Mouse (Mus musculus) liver, embryonic 11.5 days (tissue): ENCODE data around the gene Map4k3. TPM values are rescaled to one million over a fixed set of nuclear protein-coding genes. Genes with fewer than 3 reads are reported as not detected.
"Not testable (repeated sequence)": the region's sequence is repeated elsewhere in the genome, so short reads cannot be mapped to it uniquely, and the experiment has no call there.

Experiments used
- ATAC-seq: fragments of 200-750 bp; cut with Nextera tagmentation; replicated peaks from 2 replicates; pipeline ENCODE4 v1.8.0; 2017; ENCODE audit warnings: moderate number of reproducible peaks, mild to moderate bottlenecking, moderate TSS enrichment, moderate library complexity; ENCODE audit not compliant: low FRiP score
- DNase-seq: peaks from one replicate; pipeline ENCODE4 v3.0.0-alpha.2; 2017; ENCODE audit warnings: low spot score
- H3K27ac ChIP-seq: fragments of 300-500 bp; sonication (generic); 2 replicates; pipeline ENCODE4 v1.5.1; 2014; ENCODE audit warnings: mild to moderate bottlenecking, low read depth, low read length, control low read depth
- H3K27me3 ChIP-seq: fragments of 300-500 bp; sonication (generic); replicated peaks from 2 replicates; pipeline ENCODE4 v1.6.1; 2014; ENCODE audit warnings: low read length, mixed read lengths; ENCODE audit not compliant: control insufficient read depth, insufficient read depth
- H3K36me3 ChIP-seq: fragments of 300-500 bp; sonication (generic); 2 replicates; pipeline ENCODE4 v1.6.1; 2014; ENCODE audit warnings: mild to moderate bottlenecking, low read length, moderate library complexity, mixed read lengths; ENCODE audit not compliant: control insufficient read depth, insufficient read depth
- H3K4me1 ChIP-seq: fragments of 300-500 bp; sonication (generic); replicated peaks from 2 replicates; pipeline ENCODE4 v1.6.1; 2014; ENCODE audit warnings: low read length, mixed read lengths; ENCODE audit not compliant: control insufficient read depth, insufficient read depth
- H3K4me2 ChIP-seq: fragments of 300-500 bp; sonication (generic); 2 replicates; pipeline ENCODE4 v1.6.1; 2014; ENCODE audit warnings: mild to moderate bottlenecking, control low read depth, moderate library complexity
- H3K4me3 ChIP-seq: fragments of 300-500 bp; sonication (generic); 2 replicates; pipeline ENCODE4 v1.5.1; 2014; ENCODE audit warnings: low read depth, low read length, control low read depth
- H3K9ac ChIP-seq: fragments of 300-500 bp; sonication (generic); 2 replicates; pipeline ENCODE4 v1.6.1; 2014; ENCODE audit warnings: low read depth, low read length, control low read depth
- H3K9me3 ChIP-seq: fragments of 300-500 bp; sonication (generic); 2 replicates; pipeline ENCODE4 v1.6.1; 2016; ENCODE audit warnings: low read length, inconsistent platforms, mixed read lengths; ENCODE audit not compliant: control insufficient read depth
- WGBS: fragments of 180-500 bp; shearing (Covaris S2); extraction: QIAGEN DNeasy Blood & Tissue Kit; methylation state at CpG from one replicate; pipeline ENCODE4 v1.1.7; 2014; 5-methylcytosine and 5-hydroxymethylcytosine counted together
- polyA plus RNA-seq: library from polyadenylated mRNA; unstranded; fragments of >200 nt; fragmentation: Nextera tagmentation; extraction: Ambion mirVana; gene quantifications from 2 replicates; pipeline ENCODE4 v1.2.1, GENCODE M21; 2014

The Map4k3 gene
- polyA plus RNA-seq, 1 experiment from 2014 or later, result 9.9 TPM

- Histone ChIP-seq H3K9me3 (no peaks in the 10 kb centered on the region), H3K9ac (no peak within 1 kb of the TSS), H3K4me1 (no peaks in the 10 kb centered on the region), H3K27ac (no peak within 1 kb of the TSS), H3K4me3 (peak within 1 kb of the TSS; percentile 48), H3K27me3 (no peaks in the 10 kb centered on the region; the same call in 1 of the 2 replicates), H3K4me2 (peak within 1 kb of the TSS; percentile 84), H3K36me3 (no peaks in the 10 kb centered on the region)
- 69% methylated on average over 15 of the region's 15 CpGs for WGBS
- DNase-seq, result no peak
- ATAC-seq, result no peak
Measured at GRCm38 (mm10) chr17:80577639-80578038, 150.6 kb downstream of the Map4k3 start, which contains the start of gene Cdkl4. Gene Cdkl4 (minus strand): TSS chr17:80577813.

DNA sequence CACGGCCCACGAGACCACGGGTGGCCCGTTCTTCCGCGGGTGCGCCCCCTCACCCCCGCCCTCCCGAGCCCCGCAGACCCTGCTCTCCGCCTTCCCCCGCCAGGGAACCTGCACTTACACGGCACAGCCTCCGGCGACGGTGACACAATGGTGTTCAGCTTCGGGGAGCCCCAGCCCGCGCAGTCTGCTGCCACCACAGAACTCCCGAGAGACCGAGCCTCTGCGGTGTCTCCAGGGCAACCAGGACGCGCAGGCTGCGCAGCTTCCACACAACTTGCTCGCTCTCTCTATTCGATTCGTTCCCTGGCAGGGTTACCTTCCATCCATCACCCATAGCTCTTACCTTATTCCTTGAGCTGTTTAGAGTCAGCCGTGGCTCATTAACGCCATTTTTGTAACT, 151.1 kb downstream of the Map4k3 start:
- Histone ChIP-seq H3K27me3 (no peaks in the 10 kb centered on the region; the same call in 1 of the 2 replicates), H3K9ac (no peak overlapping the region), H3K4me1 (no peaks in the 10 kb centered on the region), H3K27ac (no peak overlapping the region), H3K4me2 (peak overlapping the region; percentile 84), H3K9me3 (no peaks in the 10 kb centered on the region), H3K36me3 (no peaks in the 10 kb centered on the region), H3K4me3 (peak overlapping the region; percentile 48)
- 2% methylated on average over 30 of the region's 30 CpGs for WGBS
- peak; percentile 56 for DNase-seq
- peak; percentile 60; the same call in 1 of the 2 replicates for ATAC-seq

DNA sequence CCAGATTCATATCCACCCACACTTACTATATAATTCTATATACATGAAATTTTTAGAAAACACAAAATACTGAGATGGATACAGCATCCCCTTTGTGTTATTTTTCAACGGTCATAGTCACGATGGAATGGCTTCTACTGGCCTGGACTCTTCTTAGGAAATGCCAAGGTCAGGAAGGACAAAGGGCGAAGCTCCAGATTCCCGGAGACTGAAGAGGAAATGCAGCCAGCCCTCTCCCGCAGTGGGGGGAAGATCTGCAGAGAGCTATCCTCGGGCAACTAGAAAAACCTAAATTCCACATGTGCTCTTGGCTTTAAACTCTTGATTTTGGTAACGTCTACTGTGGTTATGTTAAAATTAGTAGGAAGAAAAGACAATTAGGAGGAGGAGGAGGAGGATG, 153.3 kb downstream of the Map4k3 start:
- DNase-seq, result no peak
- H3K4me1 ChIP-seq, result no peaks in the 10 kb centered on the region
- WGBS, result 58% methylated on average over 7 of the region's 7 CpGs
- H3K9ac ChIP-seq, result no peak overlapping the region
- H3K27me3 ChIP-seq, result no peaks in the 10 kb centered on the region; the same call in 1 of the 2 replicates
- no peak overlapping the region for H3K4me3 ChIP-seq
- no peak overlapping the region for H3K4me2 ChIP-seq
- H3K9me3 ChIP-seq, result no peaks in the 10 kb centered on the region
- ATAC-seq, result no peak
- H3K27ac ChIP-seq, result no peak overlapping the region
- no peaks in the 10 kb centered on the region for H3K36me3 ChIP-seq

GRCm38 (mm10) chr17:80574471-80574965, 153.8 kb downstream of the Map4k3 start:
- Histone ChIP-seq H3K9me3 (no peaks in the 10 kb centered on the region), H3K9ac (no peak overlapping the region), H3K27me3 (no peaks in the 10 kb centered on the region; the same call in 1 of the 2 replicates), H3K4me2 (no peak overlapping the region), H3K4me1 (no peaks in the 10 kb centered on the region), H3K36me3 (no peaks in the 10 kb centered on the region), H3K4me3 (no peak overlapping the region), H3K27ac (no peak overlapping the region)
- ATAC-seq (no peak), DNase-seq (no peak)
- 80% methylated on average over 7 of the region's 7 CpGs for WGBS

DNA sequence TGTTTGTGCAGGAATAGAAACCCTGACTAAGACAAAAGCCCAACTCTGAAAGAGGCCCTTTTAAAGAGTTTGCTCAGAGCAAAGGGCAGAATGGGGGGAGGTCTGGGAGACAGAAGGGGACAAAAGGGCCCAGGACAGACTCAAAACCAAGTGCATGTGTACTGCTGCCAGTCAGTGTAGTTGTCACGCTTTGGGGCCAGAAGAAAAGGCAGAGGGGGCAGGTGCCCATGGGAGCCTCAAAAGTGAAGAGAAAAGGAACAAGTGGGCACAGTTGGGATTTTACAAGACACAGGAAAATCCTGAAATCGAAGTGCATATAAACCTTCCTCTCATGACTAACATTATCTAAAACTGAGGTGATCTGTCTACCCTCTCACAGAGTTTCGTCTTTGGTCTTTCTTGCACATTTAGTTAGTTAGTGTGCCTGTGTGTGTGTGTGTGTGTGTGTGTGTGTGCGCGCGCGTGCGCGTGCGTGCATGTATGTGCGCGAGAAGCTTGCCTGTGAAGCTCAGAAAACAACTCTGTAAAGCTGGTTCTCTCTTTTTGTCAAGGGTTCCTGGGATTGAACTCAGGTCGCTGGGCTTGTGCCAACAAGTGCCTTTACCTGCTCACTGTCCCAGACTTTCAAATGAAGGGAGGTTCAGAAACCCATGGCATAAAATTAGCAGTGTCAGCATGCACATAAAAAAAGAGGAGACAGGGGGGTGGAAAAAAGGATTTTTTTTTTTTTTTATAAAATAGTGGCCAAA, 155.9 kb downstream of the Map4k3 start:
- Histone ChIP-seq H3K9me3 (no peaks in the 10 kb centered on the region), H3K4me1 (no peaks in the 10 kb centered on the region), H3K9ac (no peak overlapping the region), H3K4me3 (no peak overlapping the region), H3K27me3 (no peaks in the 10 kb centered on the region; the same call in 1 of the 2 replicates), H3K27ac (no peak overlapping the region), H3K4me2 (no peak overlapping the region), H3K36me3 (no peaks in the 10 kb centered on the region)
- WGBS, result 91% methylated on average over 13 of the region's 13 CpGs
- no peak for ATAC-seq
- DNase-seq, result no peak

DNA sequence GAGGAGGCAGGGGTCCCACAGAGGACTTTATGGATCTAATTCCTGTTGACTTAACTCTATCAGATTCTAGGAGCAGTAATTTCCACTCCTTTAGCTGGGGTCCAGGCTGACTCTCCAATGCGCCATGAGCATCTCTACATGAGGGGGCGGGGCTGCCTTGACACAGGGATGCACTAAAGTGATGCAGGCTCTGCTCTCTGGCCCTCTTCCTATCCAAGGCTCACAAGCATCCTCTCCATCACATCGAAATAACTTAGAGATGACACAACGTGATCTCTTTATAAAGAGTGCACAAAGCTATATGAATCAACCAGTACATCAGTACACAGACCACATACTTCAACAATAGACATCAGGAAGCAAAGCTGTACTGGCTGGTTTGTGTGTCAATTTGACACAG, 156.8 kb downstream of the Map4k3 start:
- Histone ChIP-seq H3K4me2 (no peak overlapping the region), H3K27me3 (no peaks in the 10 kb centered on the region), H3K4me3 (no peak overlapping the region), H3K9me3 (no peaks in the 10 kb centered on the region), H3K36me3 (no peaks in the 10 kb centered on the region), H3K4me1 (no peaks in the 10 kb centered on the region), H3K9ac (no peak overlapping the region), H3K27ac (no peak overlapping the region)
- no peak for DNase-seq
- no peak for ATAC-seq
- 74% methylated on average over 4 of the region's 4 CpGs for WGBS

DNA sequence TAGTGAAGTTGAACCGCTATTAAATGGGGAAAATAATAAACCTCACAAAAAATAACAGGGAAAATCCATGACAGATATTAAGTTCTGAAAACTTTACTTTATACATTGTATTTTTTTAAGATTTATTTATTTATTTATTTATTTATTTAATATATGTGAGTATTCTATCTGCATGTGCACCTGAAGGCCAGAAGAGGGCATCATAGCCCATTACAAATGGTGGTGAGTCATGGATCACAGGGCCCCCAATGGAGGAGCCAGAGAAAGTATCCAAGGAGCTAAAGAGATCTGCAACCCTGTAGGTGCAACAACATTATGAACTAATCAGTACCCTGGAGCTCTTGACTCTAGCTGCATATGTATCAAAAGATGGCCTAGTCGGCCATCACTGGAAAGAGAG, 158.6 kb downstream of the Map4k3 start:
- not testable (repeated sequence) for H3K4me2 ChIP-seq, DNase-seq, H3K4me1 ChIP-seq, H3K27ac ChIP-seq, H3K9ac ChIP-seq, H3K4me3 ChIP-seq, H3K27me3 ChIP-seq, H3K9me3 ChIP-seq, H3K36me3 ChIP-seq, ATAC-seq
- 85% methylated on average over 1 of the region's 2 CpGs for WGBS

- ATAC-seq (no peak), DNase-seq (no peak)
- no peak overlapping the region for H3K27ac ChIP-seq
- H3K4me2 ChIP-seq, result no peak overlapping the region
- H3K9me3 ChIP-seq, result no peaks in the 10 kb centered on the region
- WGBS, result 86% methylated on average over 6 of the region's 6 CpGs
- H3K36me3 ChIP-seq, result no peaks in the 10 kb centered on the region
- no peak overlapping the region for H3K9ac ChIP-seq
- H3K4me3 ChIP-seq, result no peak overlapping the region
- H3K4me1 ChIP-seq, result no peaks in the 10 kb centered on the region
- no peaks in the 10 kb centered on the region for H3K27me3 ChIP-seq
Measured at GRCm38 (mm10) chr17:80568842-80569601, 159.3 kb downstream of the Map4k3 start.
